Mouse (Mus musculus): ENCODE measurements at regions not wholly inside any gene's neighbourhood (a gene's known extent, or its start where the extent isn't known, plus 50 kb on each side); places are given as distances from the start of the nearest gene placed in this dataset.

GRCm38 (mm10) chr12:107658241-107658640 lies 169.8 kb downstream of the 3110018I06Rik start:
- TF ChIP-seq CTCF (IDR thresholded peaks at IDR 0.05; ENCODE audit: low read depth) = no peak
- Histone ChIP-seq H3K36me3 (ENCODE audit: insufficient read depth) (no peaks in the 10 kb centered on the region), H3K27me3 (ENCODE audit: insufficient read depth, low read length) (no peaks in the 10 kb centered on the region), H3K4me1 (ENCODE audit: insufficient read depth) (no peaks in the 10 kb centered on the region), H3K9ac (no peak overlapping the region), H3K9me3 (ENCODE audit: low read depth, low read length) (no peaks in the 10 kb centered on the region), H3K4me2 (no peak overlapping the region), H3K4me3 (ENCODE audit: low read depth, low read length) (no peak overlapping the region), H3K27ac (ENCODE audit: low read depth) (no peak overlapping the region)
- WGBS = 82% methylated on average over 12 of the region's 12 CpGs
- DNase-seq = no peak
- no peak for ATAC-seq (ENCODE audit: insufficient read depth)

- H3K27ac ChIP-seq (ENCODE audit: low read depth) = no peak overlapping the region
- 76% methylated on average over 9 of the region's 9 CpGs for WGBS
- ATAC-seq (ENCODE audit: insufficient read depth) (no peak), DNase-seq (no peak)
- H3K4me2 ChIP-seq = no peak overlapping the region
- H3K9me3 ChIP-seq (ENCODE audit: low read depth, low read length) = no peaks in the 10 kb centered on the region
- no peak overlapping the region for H3K9ac ChIP-seq
- TF ChIP-seq CTCF (IDR thresholded peaks at IDR 0.05; ENCODE audit: low read depth) = no peak
- no peaks in the 10 kb centered on the region for H3K27me3 ChIP-seq (ENCODE audit: insufficient read depth, low read length)
- no peaks in the 10 kb centered on the region for H3K36me3 ChIP-seq (ENCODE audit: insufficient read depth)
- no peak overlapping the region for H3K4me3 ChIP-seq (ENCODE audit: low read depth, low read length)
- no peaks in the 10 kb centered on the region for H3K4me1 ChIP-seq (ENCODE audit: insufficient read depth)
These were observed 170.4 kb downstream of the 3110018I06Rik start for GRCm38 (mm10) chr12:107658821-107659220.

- Histone ChIP-seq H3K4me3 (ENCODE audit: low read depth, low read length) (no peak overlapping the region), H3K4me2 (no peak overlapping the region), H3K27me3 (ENCODE audit: insufficient read depth, low read length) (no peaks in the 10 kb centered on the region), H3K36me3 (ENCODE audit: insufficient read depth) (no peaks in the 10 kb centered on the region), H3K9ac (no peak overlapping the region), H3K27ac (ENCODE audit: low read depth) (no peak overlapping the region), H3K4me1 (ENCODE audit: insufficient read depth) (no peaks in the 10 kb centered on the region), H3K9me3 (ENCODE audit: low read depth, low read length) (no peaks in the 10 kb centered on the region)
- WGBS = 8% methylated on average over 1 of the region's 1 CpGs
- DNase-seq = no peak
- TF ChIP-seq CTCF (IDR thresholded peaks at IDR 0.05; ENCODE audit: low read depth) = no peak
- no peak for ATAC-seq (ENCODE audit: insufficient read depth)
These were observed 174.2 kb downstream of the 3110018I06Rik start for GRCm38 (mm10) chr12:107662624-107663023.

- Histone ChIP-seq H3K27ac (ENCODE audit: low read depth) (no peak overlapping the region), H3K9ac (no peak overlapping the region), H3K4me1 (ENCODE audit: insufficient read depth) (no peaks in the 10 kb centered on the region), H3K27me3 (ENCODE audit: insufficient read depth, low read length) (no peaks in the 10 kb centered on the region), H3K9me3 (ENCODE audit: low read depth, low read length) (no peaks in the 10 kb centered on the region), H3K4me2 (no peak overlapping the region), H3K36me3 (ENCODE audit: insufficient read depth) (no peaks in the 10 kb centered on the region), H3K4me3 (ENCODE audit: low read depth, low read length) (no peak overlapping the region)
- WGBS = 72% methylated on average over 3 of the region's 3 CpGs
- TF ChIP-seq CTCF (IDR thresholded peaks at IDR 0.05; ENCODE audit: low read depth) = no peak
- DNase-seq = no peak
- ATAC-seq (ENCODE audit: insufficient read depth) = no peak
These were observed 179.4 kb downstream of the 3110018I06Rik start for GRCm38 (mm10) chr12:107667836-107668235.

GRCm38 (mm10) chr12:107669046-107669445 lies 180.6 kb downstream of the 3110018I06Rik start:
- WGBS = 77% methylated on average over 5 of the region's 5 CpGs
- ATAC-seq (ENCODE audit: insufficient read depth) = no peak
- H3K27ac ChIP-seq (ENCODE audit: low read depth) = no peak overlapping the region

GRCm38 (mm10) chr12:107669450-107669849 lies 181.0 kb downstream of the 3110018I06Rik start:
- DNase-seq (no peak), ATAC-seq (ENCODE audit: insufficient read depth) (no peak)
- H3K27me3 ChIP-seq (ENCODE audit: insufficient read depth, low read length) = no peaks in the 10 kb centered on the region
- H3K36me3 ChIP-seq (ENCODE audit: insufficient read depth) = no peaks in the 10 kb centered on the region
- H3K9me3 ChIP-seq (ENCODE audit: low read depth, low read length) = no peaks in the 10 kb centered on the region
- TF ChIP-seq CTCF (IDR thresholded peaks at IDR 0.05; ENCODE audit: low read depth) = no peak
- no peak overlapping the region for H3K27ac ChIP-seq (ENCODE audit: low read depth)
- no peak overlapping the region for H3K4me2 ChIP-seq
- no peak overlapping the region for H3K4me3 ChIP-seq (ENCODE audit: low read depth, low read length)
- no peak overlapping the region for H3K9ac ChIP-seq
- WGBS = 83% methylated on average over 6 of the region's 6 CpGs
- no peaks in the 10 kb centered on the region for H3K4me1 ChIP-seq (ENCODE audit: insufficient read depth)

More at GRCm38 (mm10) chr12:107669046-107669445, 180.6 kb downstream of the 3110018I06Rik start:
- no peak overlapping the region for H3K4me2 ChIP-seq
- no peak overlapping the region for H3K4me3 ChIP-seq (ENCODE audit: low read depth, low read length)
- H3K36me3 ChIP-seq (ENCODE audit: insufficient read depth) = no peaks in the 10 kb centered on the region
- DNase-seq = no peak
- H3K9me3 ChIP-seq (ENCODE audit: low read depth, low read length) = no peaks in the 10 kb centered on the region
- no peaks in the 10 kb centered on the region for H3K4me1 ChIP-seq (ENCODE audit: insufficient read depth)
- H3K27me3 ChIP-seq (ENCODE audit: insufficient read depth, low read length) = no peaks in the 10 kb centered on the region
- TF ChIP-seq CTCF (IDR thresholded peaks at IDR 0.05; ENCODE audit: low read depth) = no peak
- no peak overlapping the region for H3K9ac ChIP-seq

GRCm38 (mm10) chr12:107669910-107670309 lies 181.5 kb downstream of the 3110018I06Rik start:
- no peak overlapping the region for H3K27ac ChIP-seq (ENCODE audit: low read depth)
- H3K27me3 ChIP-seq (ENCODE audit: insufficient read depth, low read length) = no peaks in the 10 kb centered on the region
- no peak overlapping the region for H3K4me2 ChIP-seq
- no peak overlapping the region for H3K4me3 ChIP-seq (ENCODE audit: low read depth, low read length)
- H3K4me1 ChIP-seq (ENCODE audit: insufficient read depth) = no peaks in the 10 kb centered on the region
- 53% methylated on average over 10 of the region's 10 CpGs for WGBS
- no peaks in the 10 kb centered on the region for H3K9me3 ChIP-seq (ENCODE audit: low read depth, low read length)
- no peak for TF ChIP-seq CTCF (IDR thresholded peaks at IDR 0.05; ENCODE audit: low read depth)
- H3K36me3 ChIP-seq (ENCODE audit: insufficient read depth) = no peaks in the 10 kb centered on the region
- peak; percentile 64 for DNase-seq
- ATAC-seq (ENCODE audit: insufficient read depth) = peak; percentile 76
- no peak overlapping the region for H3K9ac ChIP-seq

GRCm38 (mm10) chr12:107677076-107677475 lies 188.6 kb downstream of the 3110018I06Rik start:
- Histone ChIP-seq H3K4me1 (ENCODE audit: insufficient read depth) (no peaks in the 10 kb centered on the region), H3K36me3 (ENCODE audit: insufficient read depth) (no peaks in the 10 kb centered on the region), H3K4me2 (no peak overlapping the region), H3K9ac (no peak overlapping the region), H3K9me3 (ENCODE audit: low read depth, low read length) (no peaks in the 10 kb centered on the region), H3K27ac (ENCODE audit: low read depth) (no peak overlapping the region), H3K4me3 (ENCODE audit: low read depth, low read length) (no peak overlapping the region), H3K27me3 (ENCODE audit: insufficient read depth, low read length) (no peaks in the 10 kb centered on the region)
- TF ChIP-seq CTCF (IDR thresholded peaks at IDR 0.05; ENCODE audit: low read depth) = no peak
- WGBS = 25% methylated on average over 7 of the region's 7 CpGs
- no peak for ATAC-seq (ENCODE audit: insufficient read depth)
- peak; percentile 15 for DNase-seq
